Mouse (Mus musculus) liver, embryonic 14.5 days (tissue): Measurements from ENCODE around the gene Olfr1424.

ENCODE experiments used
- CTCF ChIP-seq: IDR thresholded peaks from 2 replicates; pipeline ENCODE4 v1.5.1; 2016; ENCODE audit warnings: antibody characterized with exemption, low read depth, control low read depth
- EP300 ChIP-seq: IDR thresholded peaks from 2 replicates; pipeline ENCODE4 v1.6.1; 2016; ENCODE audit warnings: antibody characterized with exemption, low read depth

- TF ChIP-seq CTCF (no peak), EP300 (no peak)
These were observed 49.3 kb downstream of the Olfr1424 start for GRCm38 (mm10) chr19:12013228-12013627.
